Mouse (Mus musculus) left cerebral cortex, adult 18-20 months (tissue): Measurements from ENCODE around the gene Ankrd65. TPM values are rescaled to one million over a fixed set of nuclear protein-coding genes. Genes with fewer than 3 reads are reported as not detected.
"Not testable (repeated sequence)": the region's sequence is repeated elsewhere in the genome, so short reads cannot be mapped to it uniquely, and the experiment has no call there.

ENCODE experiments used
- DNase-seq, 2 experiments: peaks; one replicate each; pipeline ENCODE4 v3.0.0; 2021 to 2022; ENCODE audit warnings: low spot score in 2 of 2, mixed read lengths in 1 of 2
- long read RNA-seq, 2 experiments: library from polyadenylated mRNA; stranded (forward); transcript quantifications; one replicate each; pipeline ENCODE4 v2.0.0; 2021
- total RNA-seq, 2 experiments: library from RNA; stranded (reverse); gene quantifications; 2 replicates each; pipeline ENCODE4 v1.2.3; 2021

Ankrd65 gene
- under 1 TPM in 1 of 2 experiments, not detected in 1; 0.44 TPM for total RNA-seq
- long read RNA-seq, experiment 1 = 0 reads
- long read RNA-seq, experiment 2 = 0 reads

GRCm38 (mm10) chr4:155790021-155790489 is at the start of gene Ankrd65:
Gene Ankrd65 (plus strand): TSS chr4:155790439.
- no peak for DNase-seq

DNA sequence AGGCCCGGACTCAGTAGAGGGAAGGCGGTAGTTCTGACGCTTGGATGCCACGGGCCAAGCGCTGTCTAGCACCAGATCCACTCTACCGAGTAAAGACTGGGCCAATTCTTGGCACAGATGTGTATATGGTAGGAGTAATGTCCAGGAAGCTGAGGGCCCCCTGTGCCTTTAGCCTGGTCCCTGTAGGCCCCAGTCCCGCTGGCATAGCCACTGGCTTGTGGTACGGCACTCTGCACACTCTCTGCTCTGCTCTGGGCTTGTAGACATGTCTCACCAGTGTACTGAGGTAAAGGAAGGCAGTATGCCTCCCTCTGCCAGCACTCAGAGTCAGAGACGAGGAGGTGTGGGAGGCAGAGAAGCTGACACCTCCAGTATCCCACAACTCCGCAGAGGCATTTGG is 49.6 kb upstream of the Ankrd65 start:
- not testable (repeated sequence) for DNase-seq

DNA sequence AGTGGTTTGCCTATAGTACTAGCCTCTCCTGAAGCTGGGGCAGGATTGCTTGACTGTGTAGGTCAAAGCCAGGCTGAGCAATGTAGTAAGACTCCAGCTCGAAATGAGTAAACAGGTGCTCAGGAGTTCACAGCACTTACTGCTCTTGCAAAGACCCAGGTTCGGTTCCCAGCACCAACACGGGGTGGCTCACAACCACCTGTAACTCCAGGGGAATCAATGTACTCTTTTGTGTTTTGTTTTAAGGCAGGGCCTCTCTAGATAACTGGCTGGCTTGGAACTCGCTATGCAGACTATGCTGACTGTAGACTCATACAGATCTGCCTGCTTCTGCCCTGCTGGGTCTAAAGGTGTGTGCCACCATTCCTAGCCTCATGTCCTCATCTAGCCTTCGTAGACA is 47.6 kb upstream of the Ankrd65 start:
- DNase-seq = no peak

GRCm38 (mm10) chr4:155744474-155744873 is 45.8 kb upstream of the Ankrd65 start:
- no peak for DNase-seq

GRCm38 (mm10) chr4:155745136-155745535 is 45.1 kb upstream of the Ankrd65 start:
- DNase-seq = no peak

- no peak for DNase-seq
Measured at GRCm38 (mm10) chr4:155746036-155746548, 44.1 kb upstream of the Ankrd65 start.

DNA sequence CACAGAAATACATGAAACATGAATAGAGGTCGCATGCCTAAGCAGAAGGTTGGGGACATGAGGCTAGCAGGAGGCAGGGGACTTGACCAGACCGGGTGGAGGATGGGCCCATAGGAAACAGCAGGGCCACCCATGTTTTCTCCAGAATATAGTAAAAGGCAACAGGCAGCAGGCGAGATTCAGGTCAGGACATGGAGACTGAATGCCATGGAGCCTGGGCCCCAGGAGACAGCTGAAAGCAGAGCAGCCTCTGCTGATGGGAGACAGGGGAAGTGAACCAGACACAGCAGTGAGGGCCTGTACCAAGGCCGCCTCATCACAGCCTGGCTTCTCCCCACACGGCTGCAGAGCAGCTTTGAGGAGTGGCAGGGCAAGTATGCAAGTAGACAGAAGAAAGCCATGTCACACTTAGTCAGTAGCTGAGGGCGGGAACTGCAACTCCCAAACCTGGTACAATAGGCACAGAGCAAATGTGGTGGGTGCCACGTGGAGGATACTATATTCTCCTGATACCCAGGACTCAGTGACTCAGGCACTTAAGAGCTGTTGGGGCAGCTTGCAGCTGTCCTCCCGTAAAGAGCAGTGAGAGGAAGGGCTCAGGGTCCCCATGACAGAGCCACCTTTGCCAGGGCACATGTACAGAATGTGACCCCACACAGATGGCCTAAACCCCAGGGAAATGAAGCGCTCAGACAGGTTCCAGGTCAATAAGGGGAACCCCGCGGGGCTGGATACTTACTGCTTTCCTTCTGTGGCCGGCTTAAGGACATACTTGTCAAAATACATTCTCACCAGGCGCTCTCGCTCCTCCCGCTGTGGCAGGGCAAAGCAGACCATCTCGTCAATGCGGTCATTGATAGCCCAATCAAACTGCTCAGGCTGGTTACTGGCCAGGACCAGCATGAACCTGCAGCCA is 43.4 kb upstream of the Ankrd65 start:
- DNase-seq = no peak

GRCm38 (mm10) chr4:155757011-155757410 is 33.2 kb upstream of the Ankrd65 start:
- DNase-seq = no peak

- DNase-seq = no peak
Measured at GRCm38 (mm10) chr4:155759862-155760612, 30.2 kb upstream of the Ankrd65 start.

GRCm38 (mm10) chr4:155760613-155761355 is 29.5 kb upstream of the Ankrd65 start, which contains the start of gene Atad3a:
Gene Atad3a (minus strand): TSS chr4:155761093.
- DNase-seq = peak; percentile 98

DNA sequence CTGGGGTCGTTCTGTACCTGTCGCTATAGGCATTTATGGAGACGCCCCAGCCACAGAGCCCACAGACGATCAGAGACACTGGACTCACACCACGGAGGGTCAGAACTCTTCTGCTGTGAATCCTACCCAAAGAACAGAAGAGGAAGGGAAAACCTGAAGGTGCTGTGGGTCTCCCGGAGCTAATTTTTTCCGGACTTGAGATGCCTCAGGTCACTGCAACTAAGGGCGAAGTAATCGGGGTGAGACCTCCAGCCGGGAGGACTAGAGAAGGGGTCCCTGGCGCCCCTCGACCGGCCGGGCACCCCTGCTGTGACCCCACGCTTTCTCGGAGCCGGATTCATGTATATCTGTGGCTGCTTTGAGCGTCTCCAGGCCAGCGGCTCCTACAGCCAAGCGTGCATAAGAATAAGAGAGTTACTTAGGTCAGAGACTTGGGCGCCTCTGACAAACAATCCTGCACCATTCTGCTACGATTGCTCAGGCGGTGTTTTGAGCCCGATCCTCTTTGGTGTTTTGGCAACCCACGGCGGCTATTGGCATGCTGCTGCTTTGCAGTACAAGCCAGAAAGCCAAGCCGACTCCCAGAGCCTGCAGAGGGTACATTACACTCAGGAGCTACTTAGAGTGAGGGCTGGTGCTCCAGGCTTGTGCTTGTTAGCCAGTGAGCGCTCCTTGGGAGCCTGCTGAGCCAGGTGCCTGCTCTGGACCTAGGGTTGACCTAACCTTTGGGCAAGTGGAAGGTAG is 28.7 kb upstream of the Ankrd65 start:
- no peak for DNase-seq

GRCm38 (mm10) chr4:155762357-155762756 is 27.9 kb upstream of the Ankrd65 start:
- DNase-seq = no peak

DNA sequence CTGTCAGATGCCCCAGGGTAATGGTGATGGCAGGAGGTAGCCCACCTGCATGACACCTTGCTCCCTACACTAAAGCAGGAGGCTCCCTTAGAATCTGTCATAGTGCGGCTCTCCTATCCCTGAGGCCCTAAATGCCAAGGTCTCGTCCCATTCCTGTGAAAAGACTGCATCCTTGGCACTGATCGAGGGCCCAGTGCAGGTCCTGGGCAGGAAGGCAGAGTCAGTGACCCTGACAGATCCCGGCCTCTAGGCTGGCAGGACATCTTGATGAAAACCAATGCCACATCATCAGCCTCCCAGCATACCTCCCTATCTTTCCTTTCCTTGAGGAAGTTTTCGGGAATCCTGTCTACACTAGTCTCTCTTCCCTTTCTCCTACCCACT is 20.8 kb upstream of the Ankrd65 start:
- no peak for DNase-seq

- peak; percentile 93 to 94 for DNase-seq
Measured at GRCm38 (mm10) chr4:155769880-155770512, 20.2 kb upstream of the Ankrd65 start.

DNA sequence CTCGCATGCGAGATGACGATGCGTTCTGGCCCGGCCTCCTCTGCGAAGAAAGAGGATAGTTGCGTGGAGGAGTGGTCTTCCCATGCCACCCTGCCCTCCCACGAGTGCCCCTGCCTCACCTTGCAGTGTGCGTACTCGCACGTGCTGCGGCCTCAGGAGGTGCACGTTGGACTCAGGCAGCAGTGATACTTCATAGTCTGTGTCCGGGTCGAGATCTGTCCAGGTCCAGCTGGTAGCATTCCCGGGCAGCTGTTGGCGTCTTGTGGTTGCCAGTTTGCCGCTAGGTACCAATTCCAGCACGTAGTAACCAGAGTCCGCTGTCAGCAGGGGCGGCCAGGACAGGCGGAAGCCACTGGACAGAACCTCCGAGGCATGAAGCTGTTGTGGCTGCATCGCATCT is 19.6 kb upstream of the Ankrd65 start:
- peak in 1 of 2 experiments; percentile 22 for DNase-seq

DNA sequence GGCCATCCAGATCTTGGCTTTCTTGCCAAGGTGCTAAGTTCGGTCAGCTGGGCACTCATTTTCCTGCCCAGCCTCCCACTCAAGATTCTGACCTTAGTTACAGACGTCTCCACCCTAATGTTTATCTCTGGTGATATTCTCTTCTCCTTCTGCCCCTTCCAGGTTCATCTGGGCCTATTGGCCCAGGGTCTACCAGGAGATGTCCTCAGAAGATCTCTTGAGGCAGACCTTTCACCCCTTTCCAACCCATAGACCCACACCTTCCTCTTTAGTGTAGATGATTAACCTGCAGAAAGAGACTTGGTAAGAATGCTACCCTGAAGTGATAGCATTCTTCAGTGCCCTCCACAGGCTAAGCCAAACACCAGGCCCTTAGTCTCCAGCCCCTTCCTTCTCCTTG is 18.5 kb upstream of the Ankrd65 start:
- DNase-seq = no peak

GRCm38 (mm10) chr4:155772786-155773185 is 17.5 kb upstream of the Ankrd65 start:
- no peak for DNase-seq

DNA sequence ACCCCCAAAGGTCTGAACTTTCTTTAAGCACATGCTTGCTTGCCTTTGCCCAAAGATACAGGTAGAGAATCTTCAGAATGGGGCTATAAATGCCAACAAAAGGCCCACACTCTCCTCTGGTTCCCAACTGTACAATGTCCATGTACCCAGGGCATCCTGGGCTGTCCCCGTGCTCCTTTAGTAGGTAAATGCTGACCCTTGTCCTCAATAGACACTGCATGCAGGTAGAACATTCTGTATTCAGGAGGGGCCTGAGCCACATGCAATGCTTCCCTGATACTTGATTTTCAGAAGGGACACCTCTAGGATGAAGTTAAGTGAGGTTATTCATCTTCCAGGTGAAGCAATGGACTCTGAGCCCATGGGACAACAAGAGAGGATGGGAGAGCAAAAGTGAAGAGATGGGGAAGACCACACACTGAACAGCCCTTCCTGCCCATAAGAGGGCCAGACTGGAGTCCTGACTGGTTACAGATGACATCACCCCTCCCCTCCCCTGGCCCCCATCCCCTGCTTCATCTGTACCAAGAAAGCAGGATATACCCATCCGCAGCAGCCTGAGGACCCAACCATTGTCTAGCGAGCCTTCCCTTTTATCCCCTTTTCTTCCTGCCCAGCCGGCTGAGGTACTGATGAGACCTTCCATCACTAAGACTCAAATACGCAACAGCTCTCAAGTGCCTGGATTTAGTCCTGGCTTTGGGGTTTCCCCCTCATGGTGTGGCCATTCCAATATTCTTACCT is 16.7 kb upstream of the Ankrd65 start:
- no peak for DNase-seq

DNA sequence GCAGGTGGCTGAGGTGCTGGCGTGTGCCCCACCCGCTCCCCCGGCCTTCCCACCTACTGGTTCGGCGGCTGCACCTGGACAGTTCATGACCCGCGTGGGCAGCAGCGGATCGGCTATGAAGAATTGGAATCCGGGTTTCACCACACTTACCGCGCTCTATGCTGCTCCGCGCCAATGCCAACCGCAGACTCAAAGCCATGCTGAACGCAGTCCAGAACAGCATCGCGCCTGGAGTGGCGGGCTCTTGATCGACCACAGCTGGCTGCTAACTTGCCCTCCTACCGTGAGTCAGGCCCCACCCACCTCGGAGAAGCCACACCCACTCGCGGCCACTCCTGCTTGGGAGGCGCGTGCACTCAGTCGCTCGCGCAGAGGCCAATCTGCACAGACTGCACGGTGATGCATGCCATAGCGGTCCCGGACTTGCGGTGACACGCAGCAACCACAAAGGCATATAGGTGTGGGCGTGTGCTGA is 15.9 kb upstream of the Ankrd65 start, which contains the start of gene Vwa1:
Vwa1 (minus strand) TSS at position 419 of the 475 bp plus-strand sequence.
- peak; percentile 87 to 90 for DNase-seq
